Mouse (Mus musculus) frontal cortex, adult 2 months (tissue): ENCODE measurements around the gene Snrnp35. TPM values are rescaled to one million over a fixed set of nuclear protein-coding genes. Genes with fewer than 3 reads are reported as not detected.

ENCODE experiments used
- DNase-seq, 2 experiments: peaks; one replicate each; pipeline ENCODE4 v3.0.0; 2022; ENCODE audit warnings: low spot score in 1 of 2; ENCODE audit errors: extremely low spot score in 1 of 2
- polyA plus RNA-seq: library from polyadenylated mRNA; depleted of rRNA; stranded (reverse); fragments of >200 nt; gene quantifications from 2 replicates; pipeline ENCODE4 v1.2.3, GENCODE M21; 2012; rRNA removed

Snrnp35 gene
- polyA plus RNA-seq, 1 experiment = 11.8 TPM

DNA sequence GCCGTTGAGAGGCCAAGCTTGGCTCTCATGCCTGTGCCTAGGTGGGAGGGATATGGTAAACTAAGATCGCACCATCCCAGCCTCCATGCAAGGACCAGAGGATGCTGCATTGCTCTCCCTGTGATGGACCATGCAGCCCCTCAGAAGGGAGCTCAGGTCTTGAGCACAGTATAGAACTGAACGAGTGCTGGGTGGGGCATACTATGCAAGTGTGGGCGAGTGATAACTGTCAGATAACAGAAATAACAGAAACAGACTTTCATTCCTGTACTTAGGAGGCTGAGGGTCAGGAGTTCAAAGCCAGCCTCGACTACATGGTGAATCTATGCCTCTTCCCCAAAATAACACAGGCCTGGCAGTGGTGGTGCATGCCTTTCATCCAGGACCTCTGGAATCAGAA, 52.1 kb downstream of the Snrnp35 start:
- no peak for DNase-seq

GRCm38 (mm10) chr5:124536776-124537175, 53.8 kb downstream of the Snrnp35 start:
- peak in 1 of 2 experiments; percentile 30 for DNase-seq

DNA sequence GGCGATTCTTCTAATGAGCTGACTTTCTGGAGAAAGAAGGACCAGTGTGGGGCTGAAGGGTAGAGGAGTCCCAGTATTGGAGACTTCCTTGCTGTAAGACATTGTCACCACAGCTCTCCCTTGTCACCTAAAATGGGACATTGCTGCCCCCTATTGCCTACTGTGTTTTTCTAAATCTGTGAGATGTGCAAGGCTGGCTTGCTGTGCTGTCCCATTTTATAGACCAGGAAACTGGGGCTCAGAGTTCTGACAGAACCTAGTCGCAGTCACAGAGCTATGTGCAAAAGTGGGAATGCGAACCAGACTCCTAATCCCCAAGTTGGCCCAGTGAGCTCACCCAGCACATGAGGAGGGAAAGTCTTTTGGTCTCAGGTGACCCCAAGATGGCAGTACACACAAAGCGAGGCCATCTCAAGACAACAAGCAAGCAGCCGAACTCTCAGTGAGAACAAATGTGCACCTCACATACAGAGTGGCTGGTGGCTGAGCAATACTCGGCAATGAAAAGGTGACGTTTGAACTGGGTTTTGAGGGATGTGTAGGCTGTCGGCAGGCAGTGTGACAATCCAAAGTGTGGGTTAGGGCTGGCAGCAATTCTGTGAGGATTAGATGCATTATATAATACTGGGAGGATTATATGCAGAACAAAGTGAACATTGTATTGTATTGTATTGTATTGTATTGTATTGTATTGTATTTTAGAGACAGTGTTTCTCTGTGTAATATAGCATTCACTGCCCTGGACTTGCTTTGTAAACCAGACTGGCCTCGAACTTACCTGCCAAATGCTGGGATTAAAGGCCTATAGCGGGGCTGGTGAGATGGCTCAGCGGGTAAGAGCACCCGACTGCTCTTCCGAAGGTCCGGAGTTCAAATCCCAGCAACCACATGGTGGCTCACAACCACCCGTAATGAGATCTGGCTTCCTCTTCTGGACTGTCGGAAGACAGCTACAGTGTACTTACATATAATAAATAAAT, 56.2 kb downstream of the Snrnp35 start:
- DNase-seq = peak; percentile 52 to 90

- no peak for DNase-seq
Measured at GRCm38 (mm10) chr5:124539905-124540304, 57.0 kb downstream of the Snrnp35 start.

- DNase-seq = peak; percentile 95 to 98
Measured at GRCm38 (mm10) chr5:124540383-124540786, 57.5 kb downstream of the Snrnp35 start, which contains the start of gene Tmed2. Gene Tmed2, plus strand, starts transcription at chr5:124540695.

Other genes starting within 250 kb of the Snrnp35 start
- 195 and 196 TPM in 2 replicates for gene Pitpnm2, start 233.4 kb upstream of the Snrnp35 start, polyA plus RNA-seq
- gene Mphosph9, start 155.2 kb upstream of the Snrnp35 start, polyA plus RNA-seq = 21.1 and 21.7 TPM in 2 replicates
- gene 2810006K23Rik, start 155.0 kb upstream of the Snrnp35 start, polyA plus RNA-seq = 14.6 and 15.6 TPM in 2 replicates
- gene Cdk2ap1, start 120.1 kb upstream of the Snrnp35 start, polyA plus RNA-seq = 182 and 239 TPM in 2 replicates
- gene Sbno1, start 57.1 kb upstream of the Snrnp35 start, polyA plus RNA-seq = 57.7 and 59.5 TPM in 2 replicates
- 41.8 and 54.3 TPM in 2 replicates for gene Kmt5a, start 43.2 kb upstream of the Snrnp35 start, polyA plus RNA-seq
- 24.5 and 25.9 TPM in 2 replicates for gene Rilpl2, start 4.8 kb upstream of the Snrnp35 start, polyA plus RNA-seq
- gene Rilpl1, start 48.3 kb downstream of the Snrnp35 start, polyA plus RNA-seq = 44.7 and 51.7 TPM in 2 replicates
- 108 and 133 TPM in 2 replicates for gene Tmed2, start 57.6 kb downstream of the Snrnp35 start, polyA plus RNA-seq
- 38.2 and 38.3 TPM in 2 replicates for gene Ddx55, start 69.7 kb downstream of the Snrnp35 start, polyA plus RNA-seq
- 31.1 and 32.2 TPM in 2 replicates for gene Eif2b1, start 96.0 kb downstream of the Snrnp35 start, polyA plus RNA-seq
- gene Gtf2h3, start 96.0 kb downstream of the Snrnp35 start, polyA plus RNA-seq = 50.6 and 56.4 TPM in 2 replicates
- 41.7 and 44.4 TPM in 2 replicates for gene Atp6v0a2, start 145.4 kb downstream of the Snrnp35 start, polyA plus RNA-seq
- 0.26 and 0.38 TPM in 2 replicates for gene Dnah10, start 242.0 kb downstream of the Snrnp35 start, polyA plus RNA-seq